Mouse (Mus musculus): ENCODE data around the gene Ttc21a. TPM values are rescaled to one million over a fixed set of nuclear protein-coding genes. Genes with fewer than 3 reads are reported as not detected.
A peak's percentile ranks its signal among the peaks of the same experiment; 100 is the strongest.
"Not testable (repeated sequence)": the region's sequence is repeated elsewhere in the genome, so short reads cannot be mapped to it uniquely, and the experiment has no call there.

Ttc21a gene
- total RNA-seq, 2 experiments from 2014 or later = 0.11 TPM; not detected in 1

DNA sequence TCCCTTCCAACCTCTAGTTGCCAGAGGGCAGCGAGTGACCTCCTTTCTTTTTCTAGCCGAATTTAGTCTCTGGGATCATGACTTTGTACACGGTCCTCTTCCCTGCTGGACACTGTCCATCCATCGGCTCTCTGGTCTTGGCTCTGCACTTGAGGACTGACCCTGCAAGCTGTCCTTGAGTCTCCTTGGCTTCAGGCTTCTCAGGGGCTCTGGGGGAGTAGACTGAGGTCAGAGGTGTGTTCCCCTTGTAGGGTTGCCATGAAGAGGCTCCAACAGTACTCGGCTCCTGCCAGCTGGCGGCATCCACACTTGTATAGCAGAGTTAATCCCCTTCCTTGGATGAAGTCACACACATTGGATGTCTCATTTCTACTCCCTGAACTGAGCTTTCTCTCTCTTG, 62.2 kb downstream of the Ttc21a start:
- no peak for DNase-seq

DNA sequence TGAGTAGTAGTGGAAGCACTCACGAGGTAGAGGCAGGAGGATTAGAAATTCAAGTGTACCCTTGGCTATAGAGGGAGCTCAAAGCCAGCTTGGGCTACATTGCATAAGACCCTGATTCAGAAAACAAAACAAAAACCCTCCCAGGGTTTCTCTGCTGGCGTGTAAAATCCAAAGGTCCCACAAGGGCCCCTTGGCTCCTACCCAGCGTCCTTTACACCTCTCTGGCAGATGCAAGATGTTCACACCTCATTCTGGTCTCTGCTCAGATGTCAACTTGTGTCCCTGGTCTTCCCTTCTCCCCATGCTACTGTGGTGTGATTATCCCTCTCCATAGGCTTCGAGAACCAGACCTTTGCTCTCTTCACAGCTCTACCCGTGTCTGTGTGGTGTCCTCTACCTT, 63.4 kb downstream of the Ttc21a start:
- no peak for DNase-seq

DNA sequence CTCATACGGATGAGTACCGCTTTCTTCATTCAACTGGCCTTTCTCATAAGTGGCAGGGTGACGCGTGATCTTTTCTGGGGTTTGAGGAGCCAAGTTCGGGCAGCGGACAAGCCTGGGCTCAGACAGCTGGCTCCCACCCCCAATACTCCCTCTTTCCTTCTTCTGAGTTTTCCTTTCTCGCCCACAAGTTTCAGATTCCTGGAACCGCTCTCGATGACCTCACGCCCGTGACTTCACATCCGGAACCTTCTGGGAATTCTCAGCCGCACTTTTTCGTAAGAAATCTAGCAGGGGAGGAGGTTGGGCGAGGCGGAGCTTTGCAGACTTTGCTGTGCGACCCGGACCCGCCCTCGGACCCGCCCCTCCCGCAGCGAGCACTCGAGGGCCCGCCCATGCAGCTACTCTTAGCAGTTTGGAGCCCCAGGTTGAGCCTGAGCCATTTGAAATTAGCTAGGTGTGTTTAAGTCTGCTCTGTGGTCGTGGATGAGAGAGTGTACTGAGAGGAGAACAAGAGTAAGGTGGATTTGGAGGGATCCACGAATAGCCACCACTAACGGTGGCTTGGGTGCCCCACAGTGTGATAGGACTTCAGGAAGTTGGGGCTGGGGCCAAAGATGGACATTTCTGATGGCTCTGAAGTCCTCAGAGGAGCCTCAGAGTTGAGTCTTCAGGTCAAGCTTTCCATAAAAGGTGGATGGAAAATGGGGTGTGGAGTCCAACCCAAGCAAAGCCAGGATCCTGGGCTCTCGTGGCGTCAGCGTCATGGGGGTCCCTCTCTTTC, 64.7 kb downstream of the Ttc21a start:
- peak; percentile 64 for DNase-seq

DNA sequence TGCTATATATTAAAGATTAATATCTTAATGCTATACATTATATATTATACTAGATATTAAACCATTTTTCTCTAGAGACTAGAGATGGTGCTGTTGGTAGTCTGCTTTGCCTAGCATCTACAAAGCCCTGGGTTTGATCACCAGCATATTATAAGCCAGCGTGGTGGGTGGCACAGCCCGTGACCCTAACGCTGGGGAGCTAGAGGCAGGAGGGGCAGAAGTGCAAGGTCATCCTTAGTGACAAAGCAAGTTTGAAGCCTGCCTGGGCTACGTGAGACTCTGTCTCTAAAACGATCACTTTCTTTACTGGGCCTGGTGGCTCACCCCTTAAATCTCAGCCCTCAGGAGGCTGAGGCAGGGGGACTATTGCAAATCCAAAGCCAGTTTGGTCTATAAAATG, 65.5 kb downstream of the Ttc21a start:
- DNase-seq = no peak

DNA sequence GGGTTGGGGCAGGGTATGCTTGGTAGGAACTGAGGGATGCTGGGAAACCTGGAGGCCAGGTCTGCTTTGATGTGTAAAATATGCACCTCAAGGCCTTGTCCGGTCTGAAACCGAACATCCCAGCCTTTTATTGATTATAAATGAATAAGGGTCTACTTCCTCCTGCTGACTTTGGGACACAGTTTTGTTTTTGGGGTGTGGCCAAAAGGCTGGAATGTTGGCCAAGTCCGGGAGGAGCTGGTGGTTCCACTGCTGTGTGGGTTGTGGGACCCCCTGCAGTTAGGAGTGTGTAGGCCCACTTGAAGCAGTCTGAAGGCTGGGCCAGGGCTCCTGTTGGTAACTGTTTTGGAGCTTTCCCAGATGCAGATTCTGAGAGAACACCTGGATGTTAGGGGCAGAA, 68.5 kb downstream of the Ttc21a start:
- DNase-seq = no peak

DNA sequence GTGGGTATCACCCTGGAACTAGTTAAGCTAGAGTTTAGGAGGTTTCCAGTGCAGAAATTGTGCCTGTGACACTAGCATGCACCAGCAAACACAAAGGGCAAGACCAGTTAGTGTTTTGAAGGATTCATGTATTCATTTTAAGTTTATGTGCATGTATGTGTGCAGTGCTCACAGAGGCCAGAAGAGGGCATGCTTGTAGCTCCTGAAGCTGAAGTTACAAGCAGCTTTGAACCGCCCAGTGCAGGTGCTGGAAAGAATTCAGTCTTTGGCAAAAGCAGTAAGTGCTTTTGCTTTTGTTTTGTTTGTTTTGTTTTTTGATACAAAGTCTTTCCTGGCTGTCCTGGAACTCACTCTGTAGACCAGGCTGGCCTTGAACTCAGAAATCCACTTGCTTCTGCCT, 70.4 kb downstream of the Ttc21a start:
- DNase-seq = no peak

DNA sequence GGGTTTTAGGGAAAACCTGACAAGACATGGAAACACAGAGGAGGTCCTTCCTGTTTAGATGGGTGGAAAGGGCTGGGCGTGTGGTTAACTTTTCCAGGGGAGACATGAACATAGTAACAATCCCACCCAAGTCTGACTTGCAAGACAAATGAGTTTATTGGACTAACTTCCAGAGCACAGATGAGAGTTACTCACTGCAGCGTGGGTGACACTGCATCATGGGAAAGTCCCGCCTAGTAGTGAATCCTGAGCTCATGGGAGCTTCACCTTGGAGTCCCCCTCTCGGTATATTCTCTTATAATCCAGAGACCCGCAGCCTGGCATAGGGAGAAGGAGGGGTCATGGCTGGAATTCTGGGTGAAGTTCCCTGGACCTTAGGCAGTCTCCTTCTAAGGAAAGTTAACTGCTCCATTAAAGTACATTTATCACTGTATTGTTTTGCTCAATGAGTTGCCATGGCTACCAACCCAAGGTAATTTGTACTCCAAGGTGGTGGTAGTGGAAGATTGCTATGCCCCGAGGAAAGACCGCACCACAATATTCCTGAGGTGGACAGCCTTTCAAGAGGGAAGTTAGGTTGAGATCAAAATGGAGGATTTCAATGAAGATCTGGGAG, 71.9 kb downstream of the Ttc21a start:
- no peak for DNase-seq

DNA sequence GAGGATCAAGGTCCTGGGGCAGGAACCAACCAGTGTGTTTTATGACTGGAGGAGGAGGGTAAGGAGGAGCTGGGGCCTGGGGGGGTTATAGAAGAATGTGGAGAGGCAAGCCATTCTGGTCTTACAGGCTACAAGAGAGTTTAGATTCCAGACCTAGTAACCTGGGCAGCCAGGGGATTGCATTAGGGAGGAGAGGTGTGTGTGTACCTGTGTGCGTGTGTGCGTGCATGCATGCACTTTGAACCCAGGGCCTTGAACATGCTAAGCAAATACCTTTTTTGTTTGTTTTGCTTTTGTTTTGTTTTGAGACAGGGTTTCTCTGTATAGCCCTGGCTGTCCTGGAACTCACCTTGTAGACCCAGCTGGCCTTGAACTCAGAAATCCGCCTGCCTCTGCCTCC, 72.5 kb downstream of the Ttc21a start:
- no peak for DNase-seq

DNA sequence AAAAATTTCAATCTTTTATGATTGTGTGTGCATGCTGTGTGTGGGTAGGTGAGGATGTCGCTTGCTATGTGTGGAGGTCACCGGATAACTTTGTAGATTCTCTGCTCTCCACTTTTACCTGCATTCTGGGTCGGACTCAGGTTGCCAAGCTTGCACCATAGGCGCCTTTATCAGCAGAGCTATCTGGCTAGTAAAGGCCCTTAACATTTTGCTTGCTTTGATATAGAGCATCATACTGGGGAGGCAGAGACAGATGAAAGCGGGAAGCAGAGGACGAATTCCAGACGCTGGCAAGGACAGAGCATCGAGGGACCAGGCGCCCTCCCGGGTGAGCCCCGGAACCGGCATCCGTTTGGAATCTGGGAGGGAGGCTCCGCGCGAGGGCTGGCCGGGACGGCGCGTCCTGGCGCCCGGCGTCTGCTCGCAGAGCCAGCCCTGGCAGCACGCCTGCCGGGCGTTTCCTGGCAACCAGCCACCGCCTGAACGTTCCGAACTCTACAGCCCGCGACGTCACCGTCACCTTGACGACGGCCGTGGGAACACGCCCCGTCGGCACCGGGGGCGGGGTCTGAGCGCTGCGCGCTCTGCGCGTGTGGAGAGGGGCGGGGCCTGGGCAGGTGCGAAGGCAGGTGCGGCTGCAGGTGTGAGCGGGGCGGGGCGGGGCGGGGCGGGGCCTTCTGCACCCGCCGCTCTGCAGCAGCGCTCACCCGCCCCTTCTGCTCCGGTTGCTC, 73.5 kb downstream of the Ttc21a start:
- DNase-seq = peak; percentile 99

DNA sequence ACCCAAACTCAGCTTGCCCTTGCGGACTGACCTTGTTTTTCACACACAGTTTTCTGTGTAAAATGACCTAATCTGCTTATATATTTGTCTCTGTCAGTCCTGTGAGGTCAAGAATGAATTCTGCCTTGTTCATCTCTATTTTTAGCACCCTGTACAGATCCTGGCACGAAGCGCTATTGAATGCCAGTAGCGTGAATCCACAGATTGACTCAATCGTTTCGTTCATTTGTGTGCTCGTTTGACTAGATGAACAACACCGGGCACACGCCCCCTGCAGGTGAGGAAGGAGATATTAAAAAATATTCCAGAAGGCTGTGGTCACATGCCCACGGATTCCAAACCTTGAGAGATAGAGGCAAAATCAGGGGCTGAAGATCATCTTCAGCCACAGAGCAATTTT, 74.1 kb downstream of the Ttc21a start:
- DNase-seq = peak; percentile 66

DNA sequence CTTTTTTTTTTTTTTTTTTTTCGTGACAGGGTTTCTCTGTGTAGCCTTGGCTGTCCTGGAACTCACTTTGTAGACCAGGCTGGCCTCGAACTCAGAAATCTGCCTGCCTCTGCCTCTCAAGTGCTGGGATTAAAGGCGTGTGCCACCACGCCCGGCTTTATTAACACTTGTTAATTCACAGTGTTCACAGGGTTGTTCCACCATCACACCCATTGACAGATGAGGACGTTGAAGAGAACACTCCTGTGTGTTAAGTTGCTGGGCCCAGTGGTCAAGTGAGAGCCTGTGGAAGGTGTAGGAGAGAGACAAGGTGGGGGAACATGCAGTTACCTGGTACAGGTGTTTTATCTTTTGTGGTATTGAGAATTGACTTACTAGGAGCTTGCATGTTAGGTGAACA, 74.8 kb downstream of the Ttc21a start:
- not testable (repeated sequence) for DNase-seq

DNA sequence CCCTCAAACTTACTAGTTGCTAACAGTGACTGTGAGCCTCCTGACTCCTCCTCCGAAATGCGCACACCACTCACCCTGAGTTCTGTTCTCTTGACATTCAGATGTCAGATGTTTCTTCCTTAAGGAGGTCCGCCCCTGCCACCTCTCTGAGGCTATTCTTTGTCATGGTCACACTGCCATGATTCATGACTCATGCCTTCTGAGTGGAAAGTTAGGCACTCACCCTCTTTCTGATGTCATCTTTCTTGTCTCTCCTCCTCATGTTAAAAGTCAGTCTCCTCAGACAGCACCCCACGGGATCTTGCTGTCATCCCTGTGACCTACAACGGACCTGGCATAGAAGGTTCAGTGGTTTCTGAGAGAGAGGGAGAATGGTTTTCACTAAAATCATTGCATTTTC, 75.4 kb downstream of the Ttc21a start:
- no peak for DNase-seq

DNA sequence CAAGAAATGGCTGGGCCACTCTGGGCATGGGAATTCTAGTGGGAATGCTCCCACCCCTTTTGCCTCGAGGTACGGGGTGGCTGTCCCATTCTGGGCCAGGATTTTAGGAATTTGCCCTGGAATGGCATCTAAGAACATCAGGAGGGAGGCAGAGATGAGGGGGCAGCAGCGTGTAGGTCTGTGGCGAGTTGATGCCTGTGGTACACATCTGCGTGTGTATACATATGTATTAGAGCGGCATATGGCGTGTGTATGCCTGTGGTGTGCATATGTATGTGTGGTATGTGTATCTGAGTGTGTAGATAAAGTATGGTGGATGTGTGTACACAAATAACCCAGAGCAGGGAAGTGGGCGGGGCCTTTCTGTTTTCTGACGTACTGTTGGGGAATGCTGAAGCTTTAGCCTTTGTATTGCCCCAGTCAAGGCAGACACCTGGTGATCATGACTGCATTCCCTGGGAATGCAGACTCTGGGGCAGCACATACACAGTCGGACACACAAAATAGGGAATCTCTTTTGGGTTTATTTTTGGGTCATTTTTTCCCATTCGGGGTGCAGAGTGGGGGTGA, 75.9 kb downstream of the Ttc21a start:
- no peak for DNase-seq

DNA sequence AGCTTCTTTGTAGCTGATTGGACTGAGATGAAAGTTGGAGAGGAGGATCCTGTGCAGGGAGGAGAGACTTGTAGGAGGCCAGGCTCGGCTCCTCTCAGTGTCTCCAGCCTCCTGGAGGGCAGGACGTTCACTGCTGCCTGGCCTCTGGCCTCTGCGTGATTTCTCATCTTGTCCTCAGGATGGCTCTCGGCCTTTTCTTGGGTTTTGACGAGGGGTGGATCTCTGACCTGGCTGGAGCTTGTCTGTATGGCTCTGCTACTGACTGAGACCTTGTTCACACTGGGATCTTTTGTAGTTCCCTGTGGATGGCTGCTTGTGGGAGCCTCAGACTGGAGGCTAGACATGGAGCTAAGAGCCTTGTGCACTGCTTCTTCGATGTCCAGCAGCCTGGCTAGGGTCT, 77.4 kb downstream of the Ttc21a start:
- no peak for DNase-seq

DNA sequence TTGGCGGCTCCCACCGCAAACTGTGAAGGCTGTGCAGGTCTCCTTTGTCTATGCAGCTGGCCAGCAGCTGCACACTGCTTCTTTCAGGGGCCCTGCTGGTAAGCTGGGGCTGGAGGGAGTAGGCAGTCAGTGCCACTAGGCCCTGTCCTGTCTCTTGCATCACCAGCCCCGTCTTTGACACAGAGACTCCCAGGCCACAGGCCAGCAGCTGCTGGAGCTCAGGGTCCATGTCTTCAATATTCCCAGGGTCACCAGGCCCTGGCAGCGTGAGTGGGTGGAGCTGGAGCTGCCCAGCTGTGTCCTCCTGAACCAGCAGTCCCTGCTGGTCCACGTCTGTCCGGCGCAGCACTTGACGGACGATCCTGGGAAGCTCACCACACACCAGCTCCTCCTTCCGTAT, 79.5 kb downstream of the Ttc21a start:
- no peak for DNase-seq

Other genes with a start within 250 kb of the Ttc21a start
- gene Scn10a, start 218.3 kb upstream of the Ttc21a start, total RNA-seq (2021) = not detected
- under 1 TPM in 1 of 2 experiments, not detected in 1; 0.05 TPM for gene Scn11a, start 112.2 kb upstream of the Ttc21a start, total RNA-seq (2021)
- gene Wdr48, start 42.7 kb upstream of the Ttc21a start, total RNA-seq (2021) = 10 to 100 TPM; 14.1 to 19.6 TPM
- gene Gorasp1, start within 50 bp of the Ttc21a start, total RNA-seq (2021) = 10 to 100 TPM; 16.2 to 17.6 TPM
- gene Csrnp1, start 47.1 kb downstream of the Ttc21a start, total RNA-seq (2021) = 1 to 10 TPM; 2.6 to 3.4 TPM
- gene Xirp1, start 86.0 kb downstream of the Ttc21a start, total RNA-seq (2021) = 10 to 100 TPM; 58.2 to 84.6 TPM
- gene Cx3cr1, start 132.3 kb downstream of the Ttc21a start, total RNA-seq (2021) = 1 to 10 TPM; 2.0 to 3.2 TPM
- gene Ccr8, start 154.5 kb downstream of the Ttc21a start, total RNA-seq (2021) = under 1 TPM in 1 of 2 experiments, not detected in 1; 0.23 TPM
- 1 to 10 TPM; 8.9 to 9.8 TPM for gene Slc25a38, start 172.8 kb downstream of the Ttc21a start, total RNA-seq (2021)
- gene Rpsa, start 190.1 kb downstream of the Ttc21a start, total RNA-seq (2021) = 100 to 1,000 TPM; 710 to 760 TPM
- gene Mobp, start 212.1 kb downstream of the Ttc21a start, total RNA-seq (2021) = under 1 TPM in 1 of 2 experiments, not detected in 1; 0.77 TPM

Data from gastrocnemius, postnatal 10 days (tissue).